Mouse (Mus musculus): ENCODE results near the gene Ift122. TPM values are rescaled to one million over a fixed set of nuclear protein-coding genes. Genes with fewer than 3 reads are reported as not detected.

Ift122 gene
- polyA plus RNA-seq, 1 experiment from 2014 or later, result 28.7 TPM

Other genes with a start within 250 kb of the Ift122 start
- 158 and 173 TPM in 2 replicates for gene Raf1, start 176.8 kb upstream of the Ift122 start, polyA plus RNA-seq (2016; fragmentation: Nextera tagmentation; extraction: Ambion mirVana)
- 1.4 and 1.8 TPM in 2 replicates for gene Tmem40, start 91.1 kb upstream of the Ift122 start, polyA plus RNA-seq (2016; fragmentation: Nextera tagmentation; extraction: Ambion mirVana)
- 29.5 and 31.7 TPM in 2 replicates for gene Cand2, start 78.9 kb upstream of the Ift122 start, polyA plus RNA-seq (2016; fragmentation: Nextera tagmentation; extraction: Ambion mirVana)
- 1,453 and 1,478 TPM in 2 replicates for gene Rpl32, start 44.7 kb upstream of the Ift122 start, polyA plus RNA-seq (2016; fragmentation: Nextera tagmentation; extraction: Ambion mirVana)
- gene Efcab12, start 15.1 kb upstream of the Ift122 start, polyA plus RNA-seq (2016; fragmentation: Nextera tagmentation; extraction: Ambion mirVana), result 1.6 and 2.1 TPM in 2 replicates
- gene Mbd4, start 99 bp upstream of the Ift122 start, polyA plus RNA-seq (2016; fragmentation: Nextera tagmentation; extraction: Ambion mirVana), result 18.2 and 19.1 TPM in 2 replicates
- gene Rho, start 78.3 kb downstream of the Ift122 start, polyA plus RNA-seq (2016; fragmentation: Nextera tagmentation; extraction: Ambion mirVana), result 0.69 and 1.1 TPM in 2 replicates
- not detected in 2 replicates for gene H1foo, start 91.5 kb downstream of the Ift122 start, polyA plus RNA-seq (2016; fragmentation: Nextera tagmentation; extraction: Ambion mirVana)
- gene Plxnd1, start 141.5 kb downstream of the Ift122 start, polyA plus RNA-seq (2016; fragmentation: Nextera tagmentation; extraction: Ambion mirVana), result 20.0 and 28.0 TPM in 2 replicates

Data from neural tube, embryonic 12.5 days (tissue).